Mouse (Mus musculus): ENCODE results near the gene Nsmf.

The Nsmf gene

DNA sequence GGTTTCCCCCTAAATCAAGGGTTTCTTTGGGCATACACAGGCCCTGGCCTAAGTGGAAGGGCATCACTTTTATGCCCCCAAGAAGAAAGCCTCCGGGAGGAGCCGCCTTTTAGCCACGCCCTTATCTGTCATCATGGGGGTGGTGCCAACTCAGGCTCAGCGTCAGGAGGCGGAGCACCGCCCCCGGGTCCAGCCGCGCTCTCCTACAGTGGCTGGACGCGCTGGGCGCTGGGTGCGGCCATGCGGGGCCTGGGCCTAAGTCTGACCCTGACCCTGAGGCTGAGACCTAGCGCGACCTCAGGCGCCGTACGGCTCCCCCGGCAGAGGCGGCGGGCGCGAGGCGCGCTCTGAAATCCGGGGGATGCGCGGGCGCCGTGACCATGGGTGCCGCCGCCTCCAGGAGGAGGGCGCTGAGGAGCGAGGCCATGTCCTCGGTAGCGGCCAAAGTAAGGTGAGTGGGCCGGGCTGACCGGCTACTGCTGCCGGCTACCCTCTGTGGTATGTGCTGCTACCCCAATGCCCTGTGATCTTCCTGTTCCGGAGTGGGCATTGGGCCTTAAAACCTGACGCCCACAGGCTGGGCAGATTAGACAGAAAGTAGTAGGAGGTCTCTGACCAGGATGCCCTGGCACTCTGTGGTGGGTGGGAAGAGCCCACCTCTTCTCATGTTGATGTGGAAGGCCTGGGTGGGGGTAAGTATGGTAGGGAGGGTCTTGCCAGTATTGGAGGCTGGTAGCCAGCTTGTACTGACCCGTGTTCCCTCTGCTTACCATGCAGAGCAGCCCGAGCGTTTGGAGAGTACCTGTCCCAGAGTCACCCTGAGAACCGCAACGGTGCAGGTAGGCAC is at the start of gene Nsmf:
Nsmf (plus strand) TSS at position 135 of the 847 bp plus-strand sequence.
- in situ Hi-C loops (cut with MboI, MseI), result no loop called here

DNA sequence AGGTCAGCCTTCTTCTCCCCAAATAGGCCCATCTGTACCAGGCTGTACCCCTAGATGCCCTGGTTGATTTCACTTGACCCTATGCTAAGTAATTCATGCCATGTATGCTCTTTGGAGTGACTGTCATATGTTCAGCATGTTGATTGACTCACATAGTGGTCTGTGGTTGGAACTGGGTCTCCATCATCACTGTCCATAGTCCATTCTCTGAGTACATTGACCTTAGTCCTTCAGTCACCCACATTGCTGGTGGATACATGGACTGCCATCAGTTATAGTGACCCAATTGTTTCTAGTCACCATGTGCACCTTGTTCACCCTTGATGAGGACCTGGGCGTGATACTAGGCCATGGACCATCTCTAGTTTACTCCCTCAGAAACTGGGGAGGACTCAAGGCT is 47.4 kb upstream of the Nsmf start:
- in situ Hi-C loops (cut with MboI, MseI), result no loop called here

DNA sequence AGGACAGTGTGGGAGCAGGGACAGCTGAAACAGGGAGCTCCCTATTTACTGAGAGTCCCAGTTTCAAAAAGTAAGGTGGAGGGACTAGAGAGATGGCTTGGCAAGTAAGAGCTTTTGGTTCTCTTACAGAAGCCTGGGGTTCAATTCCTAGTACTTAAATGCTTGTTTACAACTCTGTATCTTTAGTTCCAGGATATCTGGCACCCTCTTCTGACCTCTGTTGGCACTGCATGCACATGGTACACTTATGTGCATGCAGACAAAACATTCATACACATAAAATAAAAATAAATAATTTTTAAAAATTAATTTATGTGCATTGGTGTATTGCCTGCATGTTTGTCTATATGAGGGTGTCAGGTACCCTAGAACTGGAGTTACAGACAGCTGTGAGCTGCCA is 45.9 kb upstream of the Nsmf start:
- in situ Hi-C loops (cut with MboI, MseI), result no loop called here

DNA sequence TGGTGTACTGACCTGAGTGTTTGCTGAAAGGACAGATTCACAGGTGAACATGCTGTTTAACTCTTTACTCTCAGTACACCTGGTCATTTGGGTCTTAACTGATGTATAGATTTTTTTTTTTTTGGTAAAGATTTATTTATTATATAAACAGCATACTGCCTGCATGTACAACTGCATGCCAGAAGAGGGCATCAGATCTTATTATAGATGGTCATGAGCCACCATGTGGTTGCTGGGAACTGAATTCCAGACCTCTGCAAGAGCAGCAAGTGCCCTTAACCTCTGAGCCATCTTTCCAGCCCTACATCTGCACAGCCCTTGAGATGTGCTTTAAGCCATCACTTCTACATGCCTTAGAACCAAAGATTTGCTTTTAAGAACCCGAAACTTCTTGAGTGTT is 31.5 kb upstream of the Nsmf start:
- in situ Hi-C loops (cut with MboI, MseI), result no loop called here

DNA sequence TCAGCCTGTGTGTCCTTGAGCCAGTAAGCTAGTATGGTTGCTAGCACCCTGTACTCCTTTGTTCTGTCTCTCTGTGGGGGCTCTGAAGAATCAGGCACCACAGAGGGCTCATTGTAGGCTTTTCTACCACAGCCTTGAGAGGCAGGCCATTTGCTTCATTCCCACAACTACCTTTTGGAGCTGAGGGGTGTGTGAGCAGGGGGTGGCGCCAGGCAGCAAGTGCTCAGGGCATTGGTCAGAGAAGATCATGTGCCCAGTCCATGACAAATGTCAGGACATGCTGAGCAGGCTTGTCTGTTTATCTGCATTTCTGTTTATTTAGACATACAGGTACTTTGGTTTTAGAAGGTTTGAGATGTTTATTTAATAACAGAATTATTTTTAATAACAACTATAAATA is 29.0 kb upstream of the Nsmf start:
- in situ Hi-C loops (cut with MboI, MseI), result no loop called here

DNA sequence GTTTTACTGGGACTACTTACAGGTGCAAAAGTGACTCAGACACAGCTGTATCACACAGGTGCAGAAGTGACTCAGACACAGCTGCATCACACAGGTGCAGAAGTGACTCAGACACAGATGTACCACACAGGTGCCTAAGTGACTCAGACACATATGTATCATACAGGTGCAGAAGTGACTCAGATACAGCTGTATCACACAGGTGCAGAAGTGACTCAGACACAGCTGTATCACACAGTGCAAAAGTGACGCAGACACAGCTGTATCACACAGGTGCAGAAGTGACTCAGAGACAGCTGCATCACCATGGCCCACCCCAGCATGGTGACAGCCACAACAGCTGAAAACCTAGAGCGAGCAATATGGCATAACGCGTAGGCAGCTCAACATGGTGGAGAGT is 19.2 kb upstream of the Nsmf start:
- in situ Hi-C loops (cut with MboI, MseI), result no loop called here

DNA sequence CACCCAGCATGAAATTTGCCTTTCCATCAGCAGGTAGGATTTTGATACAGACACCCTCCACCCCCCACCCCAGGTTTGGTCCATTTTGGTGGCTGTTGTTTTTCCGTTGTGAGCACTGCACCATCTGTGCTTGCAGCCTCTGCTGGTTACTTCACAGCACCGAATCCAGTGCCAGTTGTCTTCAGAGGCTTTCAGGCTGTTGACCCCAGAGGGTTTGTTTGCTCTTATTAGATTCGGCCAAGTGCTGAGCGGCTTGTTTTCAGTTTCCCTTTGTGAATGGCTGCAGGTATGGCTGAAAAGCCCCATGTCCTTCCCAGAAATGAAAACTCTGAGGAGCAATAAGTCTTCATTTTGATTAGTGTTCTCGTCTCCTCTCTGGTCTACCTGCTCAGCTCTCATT is 14.1 kb upstream of the Nsmf start:
- in situ Hi-C loops (cut with MboI, MseI), result no loop called here

DNA sequence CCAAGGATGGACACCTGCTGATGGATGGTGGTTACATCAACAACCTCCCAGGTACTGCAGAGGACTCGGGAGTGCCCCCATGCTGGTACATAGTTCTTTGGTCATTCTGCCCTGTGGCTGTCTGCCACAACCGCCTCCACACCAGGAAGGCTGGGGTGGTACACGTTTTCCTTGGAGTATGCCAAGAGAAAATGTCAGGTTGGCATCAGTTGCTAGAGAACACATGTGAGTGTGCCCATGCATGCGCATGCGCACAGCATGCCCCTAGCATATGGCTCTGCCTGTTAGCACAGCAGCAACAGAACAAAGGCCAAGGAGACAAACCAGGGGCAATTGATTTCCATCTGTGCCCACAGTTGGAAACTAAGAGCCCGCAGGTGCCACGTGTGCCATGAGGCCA is 3.2 kb upstream of the Nsmf start:
- in situ Hi-C loops (cut with MboI, MseI), result no loop called here

DNA sequence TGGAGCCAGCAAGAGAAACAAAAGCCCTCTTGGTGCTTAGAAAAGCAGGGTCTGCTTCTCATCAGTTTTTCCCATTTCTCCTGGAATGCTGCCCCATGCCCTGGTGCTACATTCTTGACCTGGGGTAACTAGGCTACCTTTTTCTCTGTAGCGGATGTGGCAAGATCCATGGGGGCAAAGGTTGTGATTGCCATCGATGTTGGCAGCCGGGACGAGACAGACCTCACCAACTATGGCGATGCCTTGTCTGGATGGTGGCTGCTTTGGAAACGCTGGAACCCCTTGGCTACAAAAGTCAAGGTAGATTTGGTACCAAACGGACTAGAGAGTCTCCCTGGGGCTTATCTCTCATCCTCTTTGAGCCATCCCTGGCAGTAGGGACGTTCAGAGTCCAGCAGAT is 2.7 kb upstream of the Nsmf start:
- in situ Hi-C loops (cut with MboI, MseI), result no loop called here

DNA sequence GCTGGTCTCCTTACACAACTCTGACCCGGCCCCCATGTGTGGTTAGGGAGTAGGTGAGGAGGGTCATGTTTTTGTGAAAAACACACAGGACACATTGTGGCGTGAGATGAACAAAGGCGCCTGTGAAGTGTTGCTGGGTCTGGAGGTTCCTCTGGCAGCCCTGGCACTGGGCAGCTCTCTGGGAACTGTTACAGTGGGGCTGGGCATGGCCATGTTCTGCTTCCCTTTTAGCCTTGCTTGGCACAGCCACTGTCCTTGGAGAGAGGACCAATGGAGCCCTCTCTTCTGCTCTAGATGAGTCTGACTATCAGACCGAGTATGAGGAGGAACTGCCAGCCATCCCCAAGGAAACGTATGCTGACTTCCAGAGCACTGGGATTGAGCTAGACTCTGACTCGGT is 1.1 kb upstream of the Nsmf start:
- in situ Hi-C loops (cut with MboI, MseI), result no loop called here

DNA sequence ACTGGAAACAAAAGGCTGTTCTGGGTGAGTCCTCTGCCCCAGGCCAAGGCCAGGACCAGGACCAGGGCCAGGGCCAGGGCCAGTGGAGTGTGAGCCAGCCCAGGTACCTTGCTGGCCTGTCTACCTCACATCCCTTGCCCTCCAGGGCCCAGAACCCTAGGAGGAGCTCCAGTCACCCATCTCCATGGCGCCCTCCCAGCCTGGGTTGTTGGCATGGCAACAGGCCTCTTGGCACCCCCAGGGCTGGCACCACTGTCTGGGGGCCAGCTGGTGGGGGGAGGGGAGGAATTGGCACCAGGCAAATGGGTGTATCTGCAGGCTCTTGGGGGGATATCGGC is 882 bp downstream of the Nsmf start:
- in situ Hi-C loops (cut with MboI, MseI), result no loop called here

DNA sequence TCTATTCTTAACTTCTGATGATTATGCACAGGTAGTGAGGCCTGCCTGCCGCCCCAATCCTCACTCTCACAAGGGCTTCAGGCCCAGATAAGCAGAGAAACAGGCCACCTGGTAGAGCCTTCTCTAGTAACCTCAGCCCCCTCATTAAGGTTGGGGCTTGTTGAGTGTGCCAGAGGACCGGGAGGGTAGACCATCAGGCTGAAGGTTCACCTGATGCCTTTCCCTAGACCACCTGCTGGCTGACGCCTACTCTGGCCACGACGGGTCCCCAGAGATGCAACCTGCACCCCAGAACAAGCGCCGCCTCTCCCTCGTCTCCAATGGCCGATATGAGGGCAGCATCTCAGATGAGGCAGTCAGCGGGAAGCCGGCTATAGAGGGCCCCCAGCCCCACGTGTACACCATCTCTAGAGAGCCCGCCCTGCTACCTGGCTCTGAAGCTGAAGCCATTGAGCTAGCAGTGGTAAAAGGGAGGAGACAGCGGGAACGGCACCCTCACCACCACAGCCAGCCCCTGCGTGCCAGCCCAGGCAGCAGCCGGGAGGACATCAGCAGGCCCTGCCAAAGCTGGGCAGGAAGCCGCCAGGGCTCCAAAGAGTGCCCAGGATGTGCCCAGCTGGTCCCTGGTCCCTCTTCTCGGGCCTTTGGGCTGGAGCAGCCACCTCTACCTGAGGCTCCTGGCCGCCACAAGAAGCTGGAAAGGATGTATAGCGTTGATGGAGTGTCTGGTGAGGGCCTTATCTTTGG is 1.4 kb downstream of the Nsmf start:
- in situ Hi-C loops (cut with MboI, MseI), result no loop called here

DNA sequence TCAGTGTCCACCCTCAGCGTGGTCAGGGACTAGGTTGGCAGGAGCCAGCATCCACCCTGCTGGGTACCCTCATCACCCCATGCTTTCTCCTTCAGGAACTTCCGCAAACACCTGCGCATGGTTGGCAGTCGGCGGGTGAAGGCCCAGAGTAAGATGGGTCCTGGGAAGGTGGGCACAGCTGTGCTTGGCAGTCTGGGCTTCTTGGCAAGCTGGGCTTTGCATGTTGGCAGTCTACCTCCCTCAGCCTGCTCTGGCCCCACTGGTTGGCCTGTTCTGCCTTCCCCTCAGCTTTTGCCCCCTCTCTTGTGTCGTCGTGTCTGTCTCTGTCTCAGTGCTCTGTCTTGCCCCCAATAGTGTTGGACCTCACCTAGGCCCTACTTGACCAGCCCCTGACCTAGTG is 4.8 kb downstream of the Nsmf start:
- in situ Hi-C loops (cut with MboI, MseI), result no loop called here

DNA sequence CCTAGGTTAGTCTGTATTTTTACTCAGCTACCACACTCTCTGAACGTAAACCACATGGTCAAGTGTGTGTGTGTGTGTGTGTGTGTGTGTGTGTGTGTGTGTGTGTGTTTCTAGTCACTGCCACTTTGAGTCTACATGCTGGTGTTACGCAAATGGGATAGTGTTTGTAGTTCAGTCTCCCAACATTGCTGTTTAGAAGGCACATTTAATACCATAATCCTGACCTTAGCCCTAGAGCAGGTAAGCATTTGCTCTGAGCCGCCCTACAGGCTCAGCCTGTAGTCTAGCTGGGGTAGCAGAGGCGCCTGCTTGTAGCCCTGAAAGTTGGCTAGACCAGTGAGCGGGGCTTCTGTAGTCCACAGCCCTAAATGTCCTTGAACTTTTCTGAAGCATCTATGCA is 9.4 kb downstream of the Nsmf start:
- in situ Hi-C loops (cut with MboI, MseI), result no loop called here

DNA sequence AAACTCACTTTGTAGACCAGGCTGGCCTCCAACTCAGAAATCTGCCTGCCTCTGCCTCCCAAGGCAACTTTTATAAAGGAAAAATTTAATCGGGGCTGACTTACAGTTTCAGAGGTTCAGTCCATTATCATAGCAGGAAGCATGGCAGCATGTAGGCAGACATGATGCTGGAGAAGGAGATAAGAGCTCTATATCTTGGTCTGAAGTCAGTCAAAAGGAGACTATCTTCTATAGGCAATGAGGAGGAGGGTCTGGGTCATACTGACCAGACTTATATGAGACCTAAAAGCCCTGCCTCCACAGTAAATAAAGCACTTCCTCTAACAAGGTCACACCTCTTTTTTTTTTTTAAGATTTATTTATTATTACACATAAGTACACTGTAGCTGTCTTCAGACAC is 10.1 kb downstream of the Nsmf start:
- in situ Hi-C loops (cut with MboI, MseI), result no loop called here

DNA sequence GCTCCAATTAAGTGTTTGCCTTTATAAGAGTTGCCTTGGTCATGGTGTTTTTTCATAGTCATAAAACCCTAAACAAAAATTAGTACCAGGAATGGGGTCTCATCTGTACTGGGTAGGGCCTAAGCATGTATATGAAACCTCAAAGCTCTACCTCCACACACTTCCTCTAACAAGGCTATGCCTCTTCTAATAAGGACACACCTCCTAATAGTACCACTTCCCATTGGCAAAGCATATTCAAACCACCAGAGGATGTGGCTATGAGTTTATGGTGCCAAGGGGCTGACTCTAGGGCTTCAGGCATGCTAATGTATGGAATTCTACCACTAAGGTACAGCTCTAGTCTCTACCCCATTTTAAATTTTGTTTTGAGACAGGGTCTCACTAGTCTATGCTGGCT is 11.4 kb downstream of the Nsmf start:
- in situ Hi-C loops (cut with MboI, MseI), result no loop called here

DNA sequence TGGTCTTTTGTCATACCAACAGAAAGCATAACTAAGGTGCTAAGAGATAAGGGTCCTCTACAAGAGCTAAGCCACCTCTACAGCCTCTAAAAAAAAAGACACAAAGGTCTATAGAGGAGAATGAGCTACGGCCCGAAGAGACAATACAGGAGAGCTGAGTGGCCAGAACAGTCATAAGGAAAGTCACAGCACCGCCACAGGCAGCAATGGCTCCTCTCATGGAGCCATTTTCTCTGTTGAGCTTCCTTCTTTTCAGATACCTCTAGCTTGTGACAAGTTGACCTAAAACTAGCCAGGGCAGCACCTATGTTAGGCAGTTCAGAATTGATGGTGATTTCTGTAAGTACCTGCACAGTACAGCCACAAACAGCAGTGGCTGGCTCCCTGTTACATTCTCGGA is 12.4 kb downstream of the Nsmf start:
- in situ Hi-C loops (cut with MboI, MseI), result no loop called here

DNA sequence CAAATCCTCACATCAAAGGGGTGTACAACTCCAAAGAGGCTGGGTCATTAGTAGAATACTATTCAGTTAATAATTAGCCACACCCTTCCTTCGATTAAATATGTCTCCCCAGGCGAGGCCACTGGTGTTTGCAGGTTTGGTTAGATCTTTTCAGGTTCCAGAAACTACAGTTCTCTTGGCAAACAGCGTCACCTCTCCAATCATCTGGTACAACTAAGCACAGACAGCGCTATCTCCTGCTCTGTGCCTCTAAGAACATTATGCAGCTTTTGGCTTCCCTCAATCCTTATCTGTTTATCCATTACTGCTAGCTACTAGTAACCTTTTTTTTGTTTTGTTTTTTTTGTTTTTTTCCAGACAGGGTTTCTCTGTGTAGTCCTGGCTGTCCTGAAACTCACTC is 15.4 kb downstream of the Nsmf start:
- in situ Hi-C loops (cut with MboI, MseI), result no loop called here

DNA sequence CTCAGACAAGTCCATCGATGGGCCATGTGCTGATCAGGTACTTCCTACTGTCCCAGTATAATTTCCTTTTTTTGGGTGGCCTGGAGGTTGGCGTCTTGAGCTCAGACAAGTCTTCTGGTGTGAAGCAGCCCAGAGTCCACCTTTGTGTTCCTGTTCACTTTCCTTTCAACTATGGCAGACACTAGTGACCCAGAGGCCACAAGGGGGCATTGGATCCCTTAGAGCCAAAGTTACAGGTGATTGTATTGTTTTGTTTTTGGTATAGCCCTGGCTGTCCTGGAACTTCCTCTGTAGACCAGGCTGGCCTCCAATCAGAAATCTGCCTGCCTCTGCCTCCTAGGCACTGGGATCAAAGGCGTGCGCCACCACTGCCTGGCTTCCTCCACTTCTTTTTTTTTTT is 18.2 kb downstream of the Nsmf start:
- in situ Hi-C loops (cut with MboI, MseI), result no loop called here

DNA sequence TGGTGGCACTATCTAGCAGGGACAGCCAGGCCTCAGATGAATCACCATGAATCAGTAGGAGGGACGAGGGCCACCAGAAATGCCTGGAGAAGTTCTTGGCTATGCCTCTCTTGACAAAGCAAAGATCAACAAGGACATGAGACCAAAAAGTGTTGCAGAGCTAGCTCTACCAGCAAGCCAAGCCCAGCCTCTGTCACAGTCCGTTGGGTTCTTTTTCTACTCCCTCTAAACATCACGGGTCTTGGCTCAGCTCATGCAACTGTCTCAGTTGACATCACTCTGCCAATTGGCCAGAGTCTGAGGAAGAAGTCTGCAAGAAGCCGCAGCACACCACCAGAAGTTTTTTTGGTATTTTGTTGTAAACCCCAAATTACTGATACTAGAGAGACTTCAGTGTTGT is 21.4 kb downstream of the Nsmf start:
- in situ Hi-C loops (cut with MboI, MseI), result no loop called here

DNA sequence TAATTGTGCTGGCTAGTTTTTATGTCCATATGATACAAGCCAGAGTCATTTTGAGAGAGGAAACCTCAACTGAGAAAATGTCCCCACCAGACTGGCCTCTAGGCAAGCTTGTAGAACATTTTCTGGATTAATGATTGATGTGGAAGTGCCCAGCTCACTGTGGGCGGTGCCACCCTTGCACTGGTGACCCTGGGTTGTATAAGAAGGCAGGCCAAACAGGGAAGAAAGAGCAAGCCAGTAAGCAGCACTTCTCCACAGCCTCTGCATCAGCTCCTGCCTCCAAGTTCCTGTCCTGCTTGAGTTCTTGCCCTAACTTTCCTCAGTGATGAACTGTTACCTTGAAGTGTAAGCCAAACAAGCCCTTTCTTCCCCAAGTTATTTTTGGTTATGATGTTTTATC is 24.8 kb downstream of the Nsmf start:
- in situ Hi-C loops (cut with MboI, MseI), result no loop called here

DNA sequence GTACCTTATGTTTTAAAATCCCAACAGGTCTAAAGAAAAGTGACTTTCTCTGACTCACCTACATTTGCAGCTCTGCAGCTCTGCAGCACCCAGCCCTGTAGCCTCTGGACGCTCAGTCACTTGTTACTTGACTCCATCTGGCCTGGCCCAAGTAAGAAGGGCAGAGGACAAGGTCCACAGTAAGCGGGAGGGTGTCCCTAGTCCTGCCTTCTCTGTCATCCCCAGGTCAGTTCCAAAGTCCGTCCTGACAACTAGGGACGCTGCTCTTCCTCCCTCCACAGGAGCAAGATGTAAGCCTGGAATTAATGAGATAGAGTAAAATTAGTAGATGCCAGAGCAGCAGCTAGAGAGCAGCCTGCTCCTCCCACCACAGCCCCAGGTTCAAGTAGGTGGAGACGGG is 25.9 kb downstream of the Nsmf start, which contains the start of gene Entpd8:
Entpd8 (plus strand) TSS at position 229 of the 400 bp plus-strand sequence.
- in situ Hi-C loops (cut with MboI, MseI), result loop anchor here in 1 of 2 experiments (10.0 kb wide), 1 partner anchor 515 kb away; no protein-coding TSS in a partner anchor

DNA sequence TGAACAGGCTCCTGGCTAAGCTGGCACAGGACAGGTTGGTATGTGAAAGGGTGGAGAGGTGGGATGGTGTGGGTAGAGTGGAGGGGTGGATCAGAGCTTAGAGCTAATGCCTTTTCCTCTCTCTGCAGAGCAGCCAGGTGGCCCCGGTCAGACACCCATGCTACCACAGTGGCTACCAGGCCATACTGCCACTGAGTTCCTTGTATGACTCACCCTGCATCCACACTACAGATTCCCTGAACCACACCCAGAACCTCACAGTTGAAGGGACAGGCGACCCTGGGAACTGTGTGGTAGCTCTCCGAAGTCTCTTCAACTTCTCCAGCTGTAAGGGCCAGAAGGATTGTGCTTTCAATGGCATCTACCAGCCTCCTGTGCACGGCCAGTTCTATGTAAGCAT is 29.5 kb downstream of the Nsmf start:
- in situ Hi-C loops (cut with MboI, MseI), result loop anchor here in 1 of 2 experiments (10.0 kb wide), 1 partner anchor 519 kb away; no protein-coding TSS in a partner anchor

All from T-helper 17 cell (primary cell).